Mouse (Mus musculus) left cerebral cortex, adult 2 months (tissue): ENCODE measurements around the gene Tmem239. TPM values are rescaled to one million over a fixed set of nuclear protein-coding genes. Genes with fewer than 3 reads are reported as not detected.

Experiments used
- DNase-seq, 2 experiments: peaks; one replicate each; pipeline ENCODE4 v3.0.0; 2021 to 2022; ENCODE audit warnings: low spot score in 2 of 2, mixed read lengths in 1 of 2; ENCODE audit errors: extremely low spot score in 1 of 2
- H3K27ac ChIP-seq: fragments of 200-600 bp; 2 replicates; pipeline ENCODE4 v1.8.1; 2022
- H3K4me3 ChIP-seq: fragments of 200-600 bp; 2 replicates; pipeline ENCODE4 v1.8.1; 2022
- CTCF ChIP-seq: fragments of 200-600 bp; IDR thresholded peaks from 2 replicates; pipeline ENCODE4 v1.8.1; 2022; ENCODE audit warnings: antibody characterized with exemption, mild to moderate bottlenecking, moderate library complexity
- intact Hi-C: fragments of 180-260 bp; cut with DNase I; formaldehyde crosslinking; loops from one replicate; pipeline ENCODE4 v1.15.1; 2025
- total RNA-seq, 2 experiments: library from RNA; stranded (reverse); gene quantifications; 2 replicates each; pipeline ENCODE4 v1.2.3; 2021

The Tmem239 gene
- total RNA-seq, 2 experiments from 2014 or later, result not detected

DNA sequence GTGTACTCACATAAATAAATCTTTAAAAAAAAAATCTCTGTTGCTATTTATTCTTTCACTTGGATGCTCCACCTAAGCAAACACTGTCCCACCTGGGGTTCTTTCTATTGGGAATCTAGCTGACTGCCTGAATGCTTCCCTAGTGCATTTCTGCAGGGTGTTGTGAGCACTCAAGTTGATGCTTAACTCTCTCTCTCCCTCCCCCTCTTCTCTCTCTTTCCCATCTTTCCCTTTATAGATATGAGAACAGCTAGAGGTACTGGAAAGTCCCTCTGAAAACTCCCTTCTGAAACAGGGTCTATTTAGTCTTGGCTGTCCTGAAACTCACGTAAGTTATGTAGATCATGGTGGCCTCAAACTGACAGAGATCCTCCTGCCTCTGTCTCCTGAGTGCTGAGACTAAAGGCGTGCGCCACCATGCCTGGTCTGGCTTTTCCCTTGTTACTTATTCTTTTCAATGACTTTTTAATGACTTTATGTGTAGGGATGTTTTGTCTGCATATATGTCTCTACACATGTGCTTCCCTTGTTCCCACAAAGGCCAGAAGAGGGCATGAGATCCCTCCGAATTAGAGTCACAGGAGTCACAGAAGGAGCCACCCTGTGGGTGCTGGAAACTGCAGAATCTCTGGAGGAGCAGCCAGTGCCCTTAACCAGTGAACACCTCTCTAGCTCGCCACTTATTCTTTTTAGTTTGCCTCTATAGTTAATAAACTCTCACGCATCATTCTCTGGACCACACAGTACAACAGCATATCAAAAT, 8.0 kb downstream of the Tmem239 start:
- intact Hi-C loops, result no loop called here
- Histone ChIP-seq H3K27ac (no peak overlapping the region), H3K4me3 (no peak overlapping the region)
- no peak for DNase-seq
- no peak; the same call in 1 of the 2 replicates for TF ChIP-seq CTCF

DNA sequence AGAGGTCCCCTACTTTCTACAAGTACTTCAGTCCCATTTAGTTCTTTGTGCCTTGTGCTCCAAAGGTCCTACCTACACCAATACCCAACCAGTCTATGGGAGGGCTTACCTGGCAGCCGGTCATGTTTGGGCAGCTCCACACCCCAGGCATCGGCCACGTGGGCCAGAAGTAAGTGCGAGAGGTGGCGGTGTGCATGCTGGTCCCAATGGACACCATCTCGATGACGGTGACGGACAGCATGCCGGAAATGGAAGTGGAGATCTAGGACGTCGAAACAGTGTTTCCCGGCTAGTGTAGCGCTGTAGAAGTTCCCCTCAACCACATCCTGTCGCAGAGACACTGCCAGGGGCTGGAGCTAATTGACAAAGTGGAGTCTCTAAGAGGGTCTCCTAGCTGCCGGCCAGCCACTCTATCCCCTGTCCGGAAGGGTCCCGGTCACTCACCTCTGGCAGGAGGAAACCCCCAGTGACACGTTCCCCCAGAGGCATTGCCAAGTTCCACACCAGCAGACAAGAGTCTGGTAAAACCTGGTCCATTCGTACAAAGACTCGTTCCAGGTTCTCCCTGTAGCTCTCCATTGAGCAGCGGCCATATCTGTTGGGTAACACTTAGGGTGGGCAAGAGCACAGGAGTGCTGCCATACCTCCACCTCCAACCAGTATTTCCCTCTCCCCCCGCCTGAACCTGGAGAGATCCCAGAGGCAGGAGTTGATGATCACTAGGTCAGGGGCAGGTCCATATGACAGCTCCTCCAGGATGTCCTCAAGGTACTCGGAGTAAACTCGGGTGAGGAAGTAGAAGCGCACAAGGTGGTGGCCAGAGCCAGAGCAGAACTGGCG, 15.7 kb downstream of the Tmem239 start:
- Histone ChIP-seq H3K4me3 (no peak overlapping the region), H3K27ac (no peak overlapping the region)
- intact Hi-C loops, result loop anchor here (5.0 kb wide), 1 partner anchor 485 kb away; the partner anchor contains the start of genes 4930402H24Rik and Atrn
- TF ChIP-seq CTCF, result no peak
- DNase-seq, result no peak

DNA sequence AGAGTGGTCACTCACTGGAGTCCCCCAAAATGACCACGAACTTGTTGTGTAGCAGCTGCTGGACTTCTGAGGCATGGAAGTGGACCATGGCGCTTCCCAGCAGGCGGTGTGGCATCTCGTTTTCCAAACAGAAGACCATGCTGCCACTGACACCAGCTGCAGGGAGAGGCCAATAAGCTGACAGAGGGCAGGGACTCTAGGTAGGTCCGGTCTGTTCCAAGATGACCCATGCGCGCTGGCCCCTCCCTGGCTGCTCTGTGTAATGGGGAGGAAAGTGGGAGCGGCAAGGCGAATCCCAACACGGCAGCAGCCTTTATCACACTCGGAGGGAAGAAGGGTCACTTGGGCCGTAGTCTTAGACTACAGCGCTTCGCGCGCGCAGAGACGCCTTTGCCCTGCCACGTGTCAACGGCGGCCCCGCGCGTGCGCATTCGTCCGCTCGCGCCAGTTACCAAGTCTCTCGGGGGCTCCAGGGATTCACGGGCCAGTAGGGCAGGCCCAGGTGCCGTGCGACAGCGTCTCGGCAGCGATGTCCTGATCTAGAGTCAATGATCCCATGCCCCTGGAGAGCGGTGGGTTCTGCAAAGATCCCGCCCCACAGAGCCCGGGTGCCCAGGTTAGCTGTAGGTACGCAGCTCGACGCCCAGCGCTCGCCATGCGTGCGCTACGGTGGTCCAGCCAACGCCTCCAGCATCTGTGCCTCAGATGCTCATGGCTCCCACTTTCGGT, 17.3 kb downstream of the Tmem239 start:
- intact Hi-C loops, result loop anchor here (5.0 kb wide), 1 partner anchor 484 kb away; the partner anchor contains the start of genes 4930402H24Rik and Atrn
- DNase-seq, result peak; percentile 81 to 83
- H3K4me3 ChIP-seq, result peak overlapping the region; percentile 81
- H3K27ac ChIP-seq, result peak overlapping the region; percentile 98
- TF ChIP-seq CTCF, result no peak

DNA sequence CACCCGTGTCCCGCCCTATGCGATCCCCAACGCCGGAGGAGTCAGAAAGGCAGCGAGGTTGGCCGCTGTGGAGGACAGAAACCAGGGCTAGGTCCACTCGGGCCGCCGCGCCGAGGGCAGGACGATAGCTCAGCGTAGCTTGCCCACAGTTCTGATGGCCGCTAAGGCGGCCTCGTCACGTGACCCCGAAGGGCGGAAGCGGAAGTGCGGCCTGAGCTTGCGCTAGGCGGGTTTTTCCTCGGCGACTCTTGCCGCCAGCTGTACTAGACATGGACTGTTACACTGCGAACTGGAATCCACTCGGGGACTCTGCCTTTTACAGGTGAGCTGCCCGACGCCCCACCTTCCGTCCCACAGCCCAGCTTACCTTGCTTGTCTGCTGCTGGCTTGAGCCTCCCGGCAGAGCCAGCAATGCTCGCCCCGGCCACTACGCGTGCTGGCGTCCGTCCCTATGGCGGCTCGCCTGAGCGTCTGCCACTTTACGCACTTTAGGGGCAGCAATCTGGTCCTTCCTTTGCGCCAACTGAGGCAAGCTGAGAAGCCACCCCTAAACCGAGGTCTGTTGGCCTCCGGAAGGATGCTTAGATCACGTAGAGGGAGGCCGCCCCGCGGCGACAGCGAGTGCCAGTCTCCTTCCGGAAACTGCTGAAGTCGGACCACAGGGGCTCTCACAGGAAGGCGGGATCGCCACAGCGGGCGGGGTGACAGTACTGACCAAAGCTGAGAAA, 18.0 kb downstream of the Tmem239 start, which contains the start of the genes Vps16 and Pced1a:
Gene Vps16 (plus strand): TSS at position 214 of the 728 bp plus-strand sequence.
Gene Pced1a (minus strand): TSS at position 576 of the 728 bp plus-strand sequence.
- Histone ChIP-seq H3K27ac (peak within 1 kb of the TSS; percentile 98), H3K4me3 (peak within 1 kb of the TSS; percentile 81)
- DNase-seq, result peak; percentile 93
- intact Hi-C loops, result loop anchor here (5.0 kb wide), 1 partner anchor 483 kb away; the partner anchor contains the start of genes 4930402H24Rik and Atrn
- TF ChIP-seq CTCF, result peak; percentile 61

DNA sequence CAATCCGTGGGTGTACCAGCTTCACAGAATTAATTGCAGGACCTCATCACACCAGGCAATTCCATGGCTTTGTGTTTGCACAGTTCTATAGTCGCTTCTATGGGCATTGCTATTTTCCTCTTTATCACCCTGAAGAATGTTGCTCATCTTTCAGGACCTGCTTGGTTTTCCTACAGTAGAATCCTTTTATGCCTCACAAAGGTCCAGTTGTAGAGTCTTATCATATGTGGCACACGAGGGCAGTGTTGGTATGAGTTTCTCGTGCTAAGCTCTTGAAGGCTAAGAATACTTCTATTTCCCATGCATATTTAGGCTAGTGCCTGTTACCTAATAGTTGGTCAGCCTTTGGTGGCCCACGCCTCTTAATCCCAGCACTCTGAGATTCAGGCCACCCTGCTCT, 18.8 kb downstream of the Tmem239 start:
- intact Hi-C loops, result no loop called here

DNA sequence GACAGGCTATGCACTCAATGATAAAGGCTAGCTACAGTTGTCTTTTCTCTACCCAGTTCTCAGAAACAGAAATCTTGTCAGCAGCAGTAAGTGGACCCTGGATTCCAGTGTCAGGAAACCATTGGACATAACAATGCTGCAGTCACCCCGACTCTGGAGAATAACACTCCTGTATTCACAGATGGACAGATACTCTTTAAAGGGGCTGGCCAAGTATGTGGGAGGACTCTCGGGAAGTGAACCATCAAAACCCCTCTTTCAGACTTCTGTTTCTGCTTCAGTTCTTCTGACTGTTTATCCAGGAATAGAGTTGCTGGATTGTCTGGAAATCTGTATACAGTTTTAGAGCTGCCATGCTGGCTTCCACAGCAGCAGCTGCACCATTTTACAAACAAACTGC, 23.6 kb downstream of the Tmem239 start:
- TF ChIP-seq CTCF, result no peak
- no peak overlapping the region for H3K27ac ChIP-seq
- intact Hi-C loops, result no loop called here
- no peak for DNase-seq
- no peak overlapping the region for H3K4me3 ChIP-seq

More for the DNA sequence above, 18.8 kb downstream of the Tmem239 start:
- Histone ChIP-seq H3K4me3 (peak overlapping the region; percentile 81), H3K27ac (peak overlapping the region; percentile 98)
- no peak for DNase-seq
- no peak; the same call in 1 of the 2 replicates for TF ChIP-seq CTCF

DNA sequence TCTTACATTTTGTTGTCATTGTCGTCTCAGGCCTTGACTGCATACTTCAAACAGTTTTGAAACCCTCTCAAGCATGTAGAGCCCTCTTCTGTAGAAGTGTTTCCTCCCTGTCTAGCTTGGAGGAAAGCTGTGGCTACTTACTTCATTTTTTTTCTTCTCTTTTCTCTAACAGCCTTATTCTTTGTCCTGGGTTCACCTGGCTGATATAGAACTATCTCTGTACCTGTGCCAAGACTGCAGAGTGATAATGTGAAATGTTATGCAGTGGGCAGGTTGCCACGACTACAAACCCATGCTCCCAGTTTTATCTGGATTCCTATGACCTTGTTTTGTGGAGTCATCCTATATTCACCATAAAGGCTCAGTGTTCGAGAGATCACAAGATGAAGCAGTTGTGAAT, 24.2 kb downstream of the Tmem239 start:
- no peak overlapping the region for H3K4me3 ChIP-seq
- no peak for DNase-seq
- no peak for TF ChIP-seq CTCF
- intact Hi-C loops, result no loop called here
- H3K27ac ChIP-seq, result no peak overlapping the region

DNA sequence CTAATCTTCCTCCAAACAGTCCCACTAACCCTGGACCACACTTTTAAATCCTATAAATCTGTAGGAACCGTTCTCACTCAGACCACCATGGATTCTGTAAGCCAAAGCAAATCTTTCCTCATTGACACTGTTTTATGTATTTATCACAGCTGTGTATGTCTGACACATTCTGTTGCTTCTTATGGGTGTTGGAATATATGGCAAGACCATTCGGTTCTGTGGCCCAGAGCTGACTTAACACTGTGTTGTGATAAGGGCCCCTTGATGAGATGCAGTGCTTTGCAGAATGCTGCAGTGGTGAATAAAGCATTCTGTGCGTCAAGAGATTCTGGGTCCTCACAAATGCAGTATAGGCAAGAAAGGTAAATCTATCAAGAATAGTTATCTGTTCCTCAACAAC, 25.9 kb downstream of the Tmem239 start:
- H3K4me3 ChIP-seq, result no peak overlapping the region
- intact Hi-C loops, result no loop called here
- TF ChIP-seq CTCF, result no peak
- DNase-seq, result no peak
- no peak overlapping the region for H3K27ac ChIP-seq

DNA sequence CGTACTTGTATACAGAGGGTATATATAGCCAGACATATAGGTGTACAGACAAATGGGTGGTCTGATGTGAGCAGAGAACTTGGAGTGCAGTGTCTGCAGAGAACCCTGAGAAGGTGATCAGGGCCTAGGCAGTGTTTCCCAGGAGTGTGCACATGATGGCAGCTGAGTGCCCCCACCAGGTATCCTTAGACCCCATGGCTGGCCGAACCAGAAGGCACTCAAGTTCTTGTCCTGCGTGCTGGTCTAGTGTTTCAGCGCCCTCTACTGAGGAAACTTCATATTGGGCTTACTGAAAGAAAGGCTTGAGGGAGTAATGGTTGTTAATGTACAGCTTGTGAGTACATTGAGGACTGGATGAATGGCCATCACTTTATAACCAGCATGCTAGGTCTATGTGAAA, 26.9 kb downstream of the Tmem239 start:
- no peak overlapping the region for H3K4me3 ChIP-seq
- intact Hi-C loops, result no loop called here
- no peak overlapping the region for H3K27ac ChIP-seq
- TF ChIP-seq CTCF, result peak; percentile 71
- peak in 1 of 2 experiments; percentile 35 for DNase-seq

DNA sequence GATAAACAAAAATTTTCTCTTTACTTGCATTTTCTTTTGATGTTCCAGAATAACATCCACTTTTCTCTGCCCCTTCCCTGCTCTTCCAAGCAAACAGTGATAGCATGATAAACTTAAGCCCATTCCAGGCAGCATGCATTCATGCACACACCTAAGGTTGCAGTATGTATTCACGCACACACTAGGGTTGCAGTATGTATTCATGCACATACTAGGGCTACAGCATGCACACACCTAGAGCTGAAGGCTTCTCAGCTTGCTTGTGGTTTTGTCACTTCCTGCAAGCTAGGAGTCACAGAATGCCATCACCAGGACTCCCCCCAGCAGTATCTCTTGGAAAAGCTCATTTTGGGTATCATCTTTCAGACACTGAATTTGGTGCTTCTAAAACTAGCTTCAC, 30.5 kb downstream of the Tmem239 start:
- TF ChIP-seq CTCF, result no peak
- no peak for DNase-seq
- Histone ChIP-seq H3K27ac (no peak overlapping the region), H3K4me3 (no peak overlapping the region)
- intact Hi-C loops, result no loop called here

DNA sequence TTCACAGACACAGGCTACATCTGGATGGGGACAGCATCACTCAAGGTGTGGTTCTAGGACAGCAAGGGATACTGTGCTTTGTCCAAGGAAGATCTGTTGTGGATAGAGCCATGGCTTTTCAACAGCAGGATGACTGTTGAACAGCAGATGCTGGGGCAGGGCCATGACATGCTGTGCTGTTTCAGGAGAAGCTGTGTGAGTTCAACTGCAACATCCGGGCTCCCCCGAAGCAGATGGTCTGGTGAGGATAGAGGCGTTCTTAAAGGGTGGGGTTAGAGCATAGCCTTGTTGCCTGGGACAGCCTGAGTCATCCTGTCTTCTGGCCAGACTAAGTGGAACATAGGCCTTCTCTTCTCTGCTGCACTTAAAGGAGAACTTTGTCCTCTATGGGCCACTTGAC, 32.6 kb downstream of the Tmem239 start:
- Histone ChIP-seq H3K27ac (no peak overlapping the region), H3K4me3 (no peak overlapping the region)
- intact Hi-C loops, result no loop called here
- no peak for TF ChIP-seq CTCF
- no peak for DNase-seq
